Mouse (Mus musculus): ENCODE measurements around the gene Nsa2. TPM values are rescaled to one million over a fixed set of nuclear protein-coding genes. Genes with fewer than 3 reads are reported as not detected.
A peak's percentile ranks its signal among the peaks of the same experiment; 100 is the strongest.

Gene Nsa2
- 46.2 and 53.2 TPM in 2 replicates for polyA plus RNA-seq (2015; fragmentation: Nextera tagmentation; extraction: Ambion mirVana)

DNA sequence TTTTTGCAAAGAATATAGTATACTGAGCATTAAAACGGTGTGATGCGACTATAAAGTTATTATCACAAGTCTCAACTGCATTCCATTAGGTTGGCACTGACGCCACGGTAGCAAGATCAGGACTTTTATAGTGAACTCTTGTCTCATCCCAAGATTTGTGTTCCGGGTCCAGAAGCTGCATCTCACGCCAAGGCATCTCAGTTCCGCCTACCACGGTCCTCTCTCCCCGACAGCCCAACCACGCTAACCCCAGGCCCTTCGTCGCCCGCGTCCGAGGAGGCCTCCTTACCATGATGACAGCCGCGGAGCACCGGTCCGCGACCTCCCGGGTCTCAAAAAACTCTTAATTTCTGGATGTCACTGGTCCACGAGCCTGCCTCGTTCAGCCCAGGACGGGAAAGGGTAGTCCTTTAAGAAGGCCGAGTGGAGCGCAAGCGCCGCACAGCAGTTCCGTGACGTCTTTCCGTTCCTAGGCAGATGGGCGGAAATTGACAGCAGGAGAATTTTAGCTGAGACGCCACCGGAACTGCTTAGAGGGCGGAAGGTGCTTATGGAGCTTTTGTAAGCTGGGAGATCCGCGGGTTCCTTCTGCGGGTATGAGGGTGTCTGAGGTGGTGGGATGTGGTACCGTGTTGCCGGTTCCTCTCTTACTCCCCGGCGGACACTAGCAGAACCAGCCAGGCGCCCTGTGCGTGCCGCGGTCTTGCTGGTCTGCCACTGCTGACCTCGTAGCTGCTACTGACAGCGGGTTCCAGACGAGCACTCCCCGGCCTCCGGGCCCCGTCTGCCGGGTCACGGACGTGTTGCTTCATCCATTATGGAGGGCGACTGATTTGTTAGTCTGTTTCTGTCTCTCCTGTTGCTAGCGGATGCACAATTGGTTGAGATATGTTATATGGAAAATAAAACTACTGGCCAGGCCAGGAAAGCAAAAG is at the start of gene Nsa2, which contains the start of gene Gfm2:
Gene Nsa2 (minus strand): TSS at position 472 of the 935 bp plus-strand sequence.
Gene Gfm2 (plus strand): TSS at position 472 of the 935 bp plus-strand sequence.
- under 1% methylated on average over 57 of the region's 57 CpGs for WGBS
- H3K9me3 ChIP-seq (replicated peaks), result no peaks in the 10 kb centered on the region
- H3K27me3 ChIP-seq, result no peaks in the 10 kb centered on the region
- peak within 1 kb of the TSS; percentile 94 for H3K9ac ChIP-seq
- H3K4me2 ChIP-seq, result peak within 1 kb of the TSS; percentile 76
- peak within 1 kb of the TSS; percentile 92 for H3K4me3 ChIP-seq
- H3K36me3 ChIP-seq (ENCODE audit: poor library complexity, severe bottlenecking), result peaks cover 23% of the 10 kb centered on the region
- H3K4me1 ChIP-seq, result peaks cover 15% of the 10 kb centered on the region
- ATAC-seq, result peak; percentile 99
- peak within 1 kb of the TSS; percentile 85 for H3K27ac ChIP-seq

- 87% methylated on average over 4 of the region's 4 CpGs for WGBS
- no peak for ATAC-seq
- H3K4me2 ChIP-seq, result no peak overlapping the region
- H3K36me3 ChIP-seq (ENCODE audit: poor library complexity, severe bottlenecking), result no peaks in the 10 kb centered on the region
- H3K4me1 ChIP-seq, result no peaks in the 10 kb centered on the region
- H3K4me3 ChIP-seq, result no peak overlapping the region
- H3K27me3 ChIP-seq, result no peaks in the 10 kb centered on the region
- no peak overlapping the region for H3K27ac ChIP-seq
- no peak overlapping the region for H3K9ac ChIP-seq
- H3K9me3 ChIP-seq (replicated peaks), result no peaks in the 10 kb centered on the region
Measured at GRCm38 (mm10) chr13:97186346-97186745, 48.6 kb upstream of the Nsa2 start.

GRCm38 (mm10) chr13:97184656-97185055 is 46.9 kb upstream of the Nsa2 start:
- peaks cover 12% of the 10 kb centered on the region for H3K4me1 ChIP-seq
- no peak overlapping the region for H3K4me3 ChIP-seq
- peaks cover 11% of the 10 kb centered on the region for H3K36me3 ChIP-seq (ENCODE audit: poor library complexity, severe bottlenecking)
- no peak overlapping the region for H3K27ac ChIP-seq
- ATAC-seq, result no peak
- no peak overlapping the region for H3K9ac ChIP-seq
- no peak overlapping the region for H3K4me2 ChIP-seq
- no peaks in the 10 kb centered on the region for H3K27me3 ChIP-seq
- 73% methylated on average over 5 of the region's 5 CpGs for WGBS
- no peaks in the 10 kb centered on the region for H3K9me3 ChIP-seq (replicated peaks)

GRCm38 (mm10) chr13:97184168-97184567 is 46.4 kb upstream of the Nsa2 start:
- ATAC-seq, result no peak
- Histone ChIP-seq H3K9me3 (replicated peaks) (no peaks in the 10 kb centered on the region), H3K27me3 (no peaks in the 10 kb centered on the region), H3K4me3 (no peak overlapping the region), H3K27ac (no peak overlapping the region), H3K36me3 (ENCODE audit: poor library complexity, severe bottlenecking) (peaks cover 15% of the 10 kb centered on the region), H3K4me2 (no peak overlapping the region), H3K9ac (no peak overlapping the region), H3K4me1 (peaks cover 15% of the 10 kb centered on the region)
- 99% methylated on average over 2 of the region's 2 CpGs for WGBS

DNA sequence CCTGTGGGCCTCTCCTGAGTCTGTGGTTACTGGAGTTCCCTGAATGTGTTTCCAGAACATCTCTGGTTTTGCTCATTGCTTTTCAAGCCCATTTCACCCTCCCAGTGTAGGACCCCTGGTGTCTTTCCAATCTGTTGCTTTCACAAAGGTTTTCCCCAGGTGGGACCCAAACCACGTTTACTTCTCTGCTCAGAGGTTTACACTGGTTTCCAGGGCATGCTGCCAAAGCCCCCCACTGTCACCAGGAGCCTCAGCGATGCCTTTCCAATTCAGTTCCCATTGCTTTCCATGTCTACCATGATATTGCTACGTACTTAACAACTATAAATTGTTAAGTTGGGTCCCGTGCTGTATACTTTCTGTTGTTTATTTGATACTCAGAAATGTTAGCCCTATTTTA is 45.1 kb upstream of the Nsa2 start:
- no peak overlapping the region for H3K4me3 ChIP-seq
- peaks cover 15% of the 10 kb centered on the region for H3K4me1 ChIP-seq

GRCm38 (mm10) chr13:97180113-97180828 is 42.5 kb upstream of the Nsa2 start:
- Histone ChIP-seq H3K27ac (peak overlapping the region; percentile 45), H3K4me1 (peaks cover 15% of the 10 kb centered on the region)
- peak; percentile 57 for ATAC-seq

More for the DNA sequence above, 45.1 kb upstream of the Nsa2 start:
- Histone ChIP-seq H3K9me3 (replicated peaks) (no peaks in the 10 kb centered on the region), H3K4me2 (no peak overlapping the region), H3K27me3 (no peaks in the 10 kb centered on the region), H3K36me3 (ENCODE audit: poor library complexity, severe bottlenecking) (peaks cover 27% of the 10 kb centered on the region), H3K27ac (no peak overlapping the region), H3K9ac (no peak overlapping the region)
- no peak for ATAC-seq
- 79% methylated on average over 4 of the region's 4 CpGs for WGBS

GRCm38 (mm10) chr13:97178943-97179342 is 41.2 kb upstream of the Nsa2 start:
- Histone ChIP-seq H3K9me3 (replicated peaks) (no peaks in the 10 kb centered on the region), H3K4me3 (no peak overlapping the region), H3K4me1 (peaks cover 15% of the 10 kb centered on the region), H3K27me3 (no peaks in the 10 kb centered on the region), H3K36me3 (ENCODE audit: poor library complexity, severe bottlenecking) (peaks cover 64% of the 10 kb centered on the region), H3K4me2 (no peak overlapping the region), H3K9ac (no peak overlapping the region), H3K27ac (no peak overlapping the region)
- no peak for ATAC-seq
- WGBS, result 70% methylated on average over 7 of the region's 7 CpGs

More at GRCm38 (mm10) chr13:97180113-97180828, 42.5 kb upstream of the Nsa2 start:
- Histone ChIP-seq H3K36me3 (ENCODE audit: poor library complexity, severe bottlenecking) (peaks cover 51% of the 10 kb centered on the region), H3K27me3 (no peaks in the 10 kb centered on the region), H3K4me3 (no peak overlapping the region), H3K4me2 (no peak overlapping the region), H3K9ac (0 out of 2 replicates have a peak overlapping the region, but pooled peaks have one; percentile 14), H3K9me3 (replicated peaks) (no peaks in the 10 kb centered on the region)
- 42% methylated on average over 6 of the region's 6 CpGs for WGBS

GRCm38 (mm10) chr13:97176731-97177130 is 39.0 kb upstream of the Nsa2 start:
- WGBS, result 88% methylated on average over 5 of the region's 5 CpGs
- no peak for ATAC-seq
- Histone ChIP-seq H3K4me3 (no peak overlapping the region), H3K9me3 (replicated peaks) (no peaks in the 10 kb centered on the region), H3K4me1 (peaks cover 15% of the 10 kb centered on the region), H3K27me3 (no peaks in the 10 kb centered on the region), H3K4me2 (no peak overlapping the region), H3K36me3 (ENCODE audit: poor library complexity, severe bottlenecking) (peaks cover 85% of the 10 kb centered on the region), H3K27ac (no peak overlapping the region), H3K9ac (no peak overlapping the region)

- H3K9ac ChIP-seq, result no peak overlapping the region
- H3K27ac ChIP-seq, result no peak overlapping the region
- peaks cover 88% of the 10 kb centered on the region for H3K36me3 ChIP-seq (ENCODE audit: poor library complexity, severe bottlenecking)
- no peaks in the 10 kb centered on the region for H3K9me3 ChIP-seq (replicated peaks)
- ATAC-seq, result no peak
- H3K4me1 ChIP-seq, result peaks cover 13% of the 10 kb centered on the region
- 88% methylated on average over 10 of the region's 10 CpGs for WGBS
- H3K4me2 ChIP-seq, result no peak overlapping the region
- no peaks in the 10 kb centered on the region for H3K27me3 ChIP-seq
- H3K4me3 ChIP-seq, result no peak overlapping the region
Measured at GRCm38 (mm10) chr13:97175520-97176264, 38.0 kb upstream of the Nsa2 start.

DNA sequence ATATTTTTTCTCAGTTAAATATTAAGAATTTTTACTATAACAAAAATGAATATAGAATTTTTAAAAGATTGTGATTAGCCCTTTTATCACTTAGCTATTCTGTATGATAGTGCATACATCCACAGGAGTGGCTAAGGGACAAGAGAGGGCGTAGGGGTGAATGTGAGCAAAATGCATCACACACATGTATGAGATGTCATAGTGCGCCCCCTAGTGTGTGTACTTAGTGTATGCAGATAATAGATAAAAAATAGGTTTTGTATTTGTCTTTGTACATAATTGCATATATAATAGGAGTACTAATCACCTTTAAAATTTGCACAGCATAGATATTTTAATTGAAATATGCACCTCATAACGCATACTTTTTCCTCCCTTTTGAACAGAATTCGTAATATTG is 8.1 kb upstream of the Nsa2 start:
- no peaks in the 10 kb centered on the region for H3K4me1 ChIP-seq
- no peak overlapping the region for H3K4me2 ChIP-seq
- no peak overlapping the region for H3K4me3 ChIP-seq
- no peak overlapping the region for H3K27ac ChIP-seq
- peaks cover 63% of the 10 kb centered on the region for H3K36me3 ChIP-seq (ENCODE audit: poor library complexity, severe bottlenecking)
- 60% methylated on average over 4 of the region's 4 CpGs for WGBS
- no peaks in the 10 kb centered on the region for H3K27me3 ChIP-seq
- H3K9ac ChIP-seq, result no peak overlapping the region
- no peaks in the 10 kb centered on the region for H3K9me3 ChIP-seq (replicated peaks)
- ATAC-seq, result no peak

- H3K4me3 ChIP-seq, result no peak overlapping the region
- H3K9ac ChIP-seq, result no peak overlapping the region
- H3K36me3 ChIP-seq (ENCODE audit: poor library complexity, severe bottlenecking), result peaks cover 32% of the 10 kb centered on the region
- H3K27ac ChIP-seq, result no peak overlapping the region
- 90% methylated on average over 7 of the region's 7 CpGs for WGBS
- no peak for ATAC-seq
- peaks cover 7% of the 10 kb centered on the region for H3K4me1 ChIP-seq
- H3K27me3 ChIP-seq, result no peaks in the 10 kb centered on the region
- no peaks in the 10 kb centered on the region for H3K9me3 ChIP-seq (replicated peaks)
- H3K4me2 ChIP-seq, result no peak overlapping the region
Measured at GRCm38 (mm10) chr13:97142321-97142720, 4.6 kb upstream of the Nsa2 start.

Measured in forebrain, embryonic 13.5 days (tissue).